Mouse (Mus musculus): ENCODE results near the gene Cfap44.

Cfap44 gene

DNA sequence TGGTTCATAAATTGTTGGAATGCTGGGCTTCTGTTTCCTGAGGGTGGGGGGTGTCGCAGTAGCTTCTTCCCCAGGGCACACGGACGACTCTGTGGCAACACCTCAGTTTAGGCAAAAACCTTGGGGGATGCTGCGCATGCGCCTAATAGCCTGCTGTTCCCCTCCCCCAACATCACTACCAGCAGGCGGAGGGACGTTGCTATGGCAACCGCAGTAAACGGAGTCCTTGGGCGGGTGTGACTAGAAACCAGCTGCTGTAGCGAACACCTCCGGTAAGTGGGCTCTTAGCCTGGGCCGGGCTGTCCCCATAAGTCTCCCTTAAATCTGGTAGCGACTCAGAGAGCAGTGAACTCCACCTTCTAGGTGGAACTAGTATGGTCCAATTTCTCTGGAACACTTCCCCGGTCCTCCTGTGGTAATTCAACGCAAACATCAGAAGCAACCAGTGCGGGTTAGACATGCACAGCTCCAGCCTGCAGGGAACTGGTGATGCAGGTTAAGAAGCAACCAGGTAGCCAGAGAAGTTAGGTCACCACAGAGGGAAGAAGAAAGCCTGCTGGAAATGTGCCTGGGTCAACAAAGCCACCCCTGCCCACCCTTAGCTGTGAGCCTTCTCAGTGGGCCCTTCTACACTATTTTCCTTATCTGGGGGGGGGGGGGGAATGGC, at the start of gene Cfap44:
Cfap44 (plus strand) TSS at position 220 of the 667 bp plus-strand sequence.
- DNase-seq, result peak; percentile 65 to 83

DNA sequence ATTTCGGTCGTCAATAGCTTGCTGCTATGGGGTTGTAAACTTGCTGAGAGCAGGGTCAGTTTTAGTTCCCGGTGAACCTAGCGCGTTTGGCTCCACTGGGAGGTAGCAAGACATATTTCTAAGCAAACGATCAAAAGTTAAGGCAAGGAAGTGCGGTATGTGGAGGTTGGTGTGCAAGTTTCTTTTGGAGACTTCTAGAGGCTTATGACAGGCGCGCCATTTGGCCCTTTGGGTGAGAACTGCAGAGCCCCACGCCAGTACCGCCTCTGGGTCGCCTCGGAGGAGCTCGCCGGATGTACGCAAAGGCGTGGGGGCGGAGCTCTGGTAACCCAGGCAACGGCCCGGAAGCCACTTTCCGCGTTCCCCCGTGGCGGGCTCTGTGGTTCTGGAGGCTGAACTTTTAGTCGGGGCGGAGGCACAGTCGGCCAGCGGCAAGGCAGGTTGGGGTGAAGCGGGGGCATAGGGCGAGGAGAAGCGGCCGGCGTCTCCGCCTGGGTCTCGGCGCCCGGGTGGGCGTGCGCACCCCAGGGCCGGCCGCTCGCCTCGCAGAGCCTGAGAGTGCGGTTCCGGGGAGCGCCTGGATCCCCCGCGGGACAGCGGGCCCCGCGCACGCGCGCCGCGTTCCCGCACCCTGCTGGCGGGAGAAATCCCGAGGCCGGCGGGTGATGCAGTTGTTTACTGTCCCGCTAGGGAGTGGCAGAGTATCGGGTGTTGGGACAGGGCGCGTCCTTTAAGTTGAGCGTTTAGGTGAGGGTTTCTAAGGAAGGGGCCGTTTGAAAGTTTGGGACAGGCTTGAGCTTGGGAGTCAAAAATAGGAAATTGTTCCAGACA, 47.3 kb upstream of the Cfap44 start, which contains the start of gene Spice1:
Spice1 (plus strand) TSS at position 51 of the 831 bp plus-strand sequence.
- peak; percentile 97 to 100 for DNase-seq

DNA sequence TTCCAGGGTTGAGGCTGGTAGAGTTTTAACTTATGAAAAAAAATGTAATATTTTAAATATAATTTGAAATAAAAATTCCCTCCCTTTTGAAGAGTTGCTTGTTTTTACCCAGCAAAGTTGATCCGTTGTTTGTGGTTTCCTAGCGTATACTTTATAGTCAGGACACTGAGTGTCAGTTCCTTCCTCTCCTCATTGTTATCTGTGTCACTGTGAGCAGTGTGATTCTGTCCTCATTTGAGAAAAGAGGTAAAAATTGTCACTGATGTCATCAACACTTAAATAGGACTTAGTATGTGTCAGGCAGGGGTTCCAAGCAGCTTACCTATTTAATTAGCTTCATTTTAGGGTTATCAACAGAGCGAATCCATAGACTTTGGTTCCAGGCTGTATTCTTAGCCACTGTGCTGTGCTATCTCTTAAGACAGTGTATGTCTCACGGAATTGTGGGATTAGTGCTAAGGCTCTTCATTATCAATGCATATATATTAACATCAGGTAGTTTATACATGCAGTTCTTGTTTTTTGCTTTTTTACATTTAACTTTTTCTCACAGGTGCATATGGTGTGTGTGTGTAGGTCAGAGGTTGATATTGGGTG, 44.7 kb upstream of the Cfap44 start:
- no peak for DNase-seq

DNA sequence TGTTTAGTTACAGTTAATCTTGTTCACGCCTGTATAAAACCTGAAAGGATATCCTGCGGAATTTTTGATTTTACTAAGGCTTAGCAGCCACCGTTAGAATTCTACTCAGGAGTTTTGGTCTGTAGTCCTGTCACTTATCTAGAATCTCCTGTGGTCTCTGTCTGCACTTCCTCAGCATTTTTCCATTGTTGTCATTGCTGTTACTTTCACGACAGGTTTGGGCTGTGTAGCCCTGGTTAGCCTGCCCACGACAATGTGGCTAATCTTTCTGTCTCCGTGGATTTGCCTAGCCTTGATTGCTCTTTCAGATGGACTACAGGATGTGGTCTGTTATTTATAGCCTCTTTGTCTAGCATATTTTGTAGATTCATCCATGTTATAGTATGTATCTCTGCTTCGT, 38.3 kb upstream of the Cfap44 start:
- DNase-seq, result no peak

DNA sequence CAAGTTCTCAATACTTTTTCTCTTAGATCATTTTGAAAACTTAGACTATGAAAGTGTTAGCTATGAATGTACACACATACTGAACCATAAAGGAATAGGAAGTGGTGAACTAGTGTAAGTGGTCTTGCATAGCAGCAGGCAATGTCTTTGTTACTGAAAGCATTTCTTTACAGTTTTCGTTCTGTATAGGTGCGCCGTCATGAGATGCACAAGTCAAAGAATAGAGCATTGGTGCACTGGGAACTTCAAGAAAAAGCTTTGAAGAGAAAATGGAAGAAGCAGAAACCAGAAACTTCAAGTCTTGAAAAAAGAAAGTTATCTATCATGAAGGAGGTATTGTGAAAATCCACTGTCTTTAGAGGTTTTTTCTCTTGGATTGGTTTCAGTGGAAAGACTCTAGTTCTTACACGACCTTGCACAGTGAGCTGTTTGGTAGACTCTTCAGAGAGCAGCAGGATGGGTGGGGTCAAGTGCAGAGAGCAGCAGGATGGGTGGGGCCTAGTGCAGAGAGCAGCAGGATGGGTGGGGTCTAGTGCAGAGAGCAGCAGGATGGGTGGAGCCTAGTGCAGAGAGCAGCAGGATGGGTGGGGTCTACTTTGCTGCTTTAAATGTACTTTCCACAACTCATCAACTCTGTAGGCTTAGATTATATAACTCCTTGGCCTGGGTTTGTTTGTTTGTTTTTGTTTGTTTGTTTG, 36.9 kb upstream of the Cfap44 start:
- DNase-seq, result peak; percentile 59 to 79

DNA sequence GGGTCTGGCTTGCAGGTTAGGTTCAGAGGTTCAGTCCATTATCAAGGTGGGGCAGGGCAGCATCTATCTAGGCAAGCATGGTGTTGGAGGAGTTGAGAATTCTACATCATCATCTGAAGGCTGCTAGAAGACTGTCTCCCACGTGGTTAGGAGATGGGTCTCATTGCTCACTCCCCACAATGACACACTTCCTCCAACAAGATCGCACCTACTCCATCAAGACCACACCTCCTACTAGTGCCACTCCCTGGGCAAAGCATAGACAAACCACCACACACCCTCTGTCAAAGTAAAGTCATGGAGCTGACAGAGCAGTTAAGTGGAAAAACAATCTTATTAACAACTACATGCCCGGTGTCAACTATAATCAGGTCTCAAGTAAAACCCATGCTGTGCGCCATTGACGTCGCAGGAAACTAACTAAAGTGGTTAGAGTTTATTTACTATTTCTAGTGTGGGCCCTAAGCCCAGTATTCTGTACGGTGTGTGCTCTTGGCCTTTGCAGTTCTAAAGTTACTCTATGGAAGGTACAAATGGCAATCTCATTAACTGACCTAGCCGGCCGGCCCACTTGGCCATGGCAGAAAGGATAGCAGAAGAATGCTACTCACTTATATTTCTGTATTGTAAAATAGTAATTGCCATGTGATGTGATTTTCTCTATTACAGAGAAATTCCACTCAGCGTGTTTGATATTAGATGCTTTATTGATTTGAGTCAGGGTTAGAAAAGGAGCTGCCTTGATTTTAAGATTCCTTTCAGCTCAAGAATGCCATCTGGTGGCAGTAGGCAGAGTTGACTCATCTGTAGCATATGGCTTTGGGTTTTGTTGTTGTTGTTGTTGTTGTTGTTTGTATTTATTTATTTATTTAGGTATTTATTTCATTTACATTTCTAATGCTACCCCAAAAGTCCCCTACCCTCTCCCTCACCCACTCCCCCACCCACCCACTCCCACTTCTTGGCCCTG, 32.4 kb upstream of the Cfap44 start:
- DNase-seq, result peak; percentile 40 to 65

DNA sequence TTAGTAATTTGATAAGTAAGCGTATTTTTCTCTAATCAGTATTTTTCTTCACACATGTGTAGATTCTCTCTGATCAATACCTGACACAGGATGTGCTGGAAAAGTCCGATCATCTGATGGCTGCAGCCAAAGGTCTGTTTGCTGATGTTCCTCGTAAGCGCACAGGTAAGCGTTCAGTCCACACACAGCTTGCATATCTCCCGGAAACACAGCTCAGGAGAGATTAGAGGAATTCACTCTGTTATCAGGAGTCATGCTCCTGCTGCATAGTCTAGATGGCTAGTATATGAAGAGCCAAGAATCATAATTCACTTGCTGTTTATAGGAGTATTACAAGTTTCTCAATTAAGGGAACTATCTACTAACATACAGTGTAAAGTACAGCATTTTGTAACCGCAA, 29.1 kb upstream of the Cfap44 start:
- DNase-seq, result no peak

DNA sequence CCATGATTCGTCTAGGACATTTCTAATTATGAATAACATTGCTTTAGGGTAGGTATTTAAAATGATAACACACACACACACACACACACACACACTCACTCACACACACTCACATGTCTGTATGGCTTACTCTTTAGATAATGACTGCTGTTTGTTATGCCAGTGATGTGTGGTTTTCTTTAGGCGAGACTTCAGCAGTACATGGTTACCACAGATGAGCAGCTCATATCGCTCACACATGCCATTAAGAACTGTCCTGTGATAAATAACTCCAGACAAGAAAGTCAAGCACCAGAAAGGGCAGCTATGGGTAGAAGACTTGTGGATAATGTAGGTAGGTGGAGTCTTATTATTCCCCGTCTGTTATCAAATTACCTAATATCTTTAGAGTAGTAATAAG, 19.1 kb upstream of the Cfap44 start:
- DNase-seq, result no peak

DNA sequence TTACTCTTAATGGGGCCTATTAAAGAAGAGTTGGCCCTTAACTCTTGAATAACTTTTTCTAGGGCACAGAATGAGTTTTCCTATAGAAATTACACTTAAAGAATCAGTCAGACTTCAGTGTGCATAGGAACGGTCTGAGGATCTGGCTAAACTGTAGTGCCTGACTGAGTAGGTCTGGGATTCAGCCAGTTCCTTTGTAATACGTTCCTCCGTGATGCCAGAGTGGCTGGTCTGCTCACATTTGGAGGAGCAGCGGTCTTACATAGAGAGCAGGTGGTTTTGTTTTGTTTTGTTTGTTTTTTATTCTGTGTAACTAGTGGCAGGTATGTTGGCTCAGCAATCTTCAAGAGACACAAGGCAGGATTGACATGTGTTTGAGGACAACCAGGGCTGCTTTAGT, 14.6 kb upstream of the Cfap44 start:
- DNase-seq, result no peak

DNA sequence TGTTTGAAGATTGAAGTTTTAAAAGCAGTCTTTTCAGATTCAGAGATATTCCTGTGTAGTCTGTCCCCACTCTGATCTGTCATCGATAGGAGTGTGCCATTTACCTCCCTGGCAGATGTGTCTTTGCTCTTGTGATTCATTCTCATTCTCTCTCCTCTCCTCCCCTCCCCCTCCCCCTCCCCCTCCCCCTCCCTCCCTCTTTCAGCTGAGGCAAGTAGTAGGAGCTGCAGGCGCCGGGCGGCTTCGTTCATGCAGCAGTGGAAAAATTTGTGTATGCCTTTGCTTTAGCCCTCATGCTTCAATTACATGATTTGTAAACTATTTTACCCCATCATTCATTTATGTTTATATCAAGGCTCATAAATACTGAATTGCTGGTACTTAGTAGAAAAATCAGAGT, 13.0 kb upstream of the Cfap44 start:
- no peak for DNase-seq

DNA sequence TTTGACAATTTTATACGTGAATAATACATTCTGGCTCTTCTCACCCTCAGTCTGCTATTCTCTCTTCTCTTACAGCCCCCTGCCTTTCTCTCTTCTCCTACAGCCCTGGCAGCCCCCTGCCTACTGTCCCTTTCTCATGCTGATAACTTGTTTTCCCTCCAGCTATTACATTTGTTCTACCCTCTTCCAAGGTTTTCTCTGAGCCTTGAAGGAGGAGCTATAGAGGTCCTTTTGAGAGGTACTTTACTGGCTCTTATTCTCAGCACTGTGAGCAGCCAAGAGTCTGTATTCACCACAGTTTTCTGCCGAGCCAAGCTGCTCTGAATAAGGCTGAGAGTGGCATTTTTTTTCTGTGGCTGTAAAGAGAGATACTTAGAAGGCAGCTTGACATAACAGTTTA, 11.0 kb upstream of the Cfap44 start:
- no peak for DNase-seq

DNA sequence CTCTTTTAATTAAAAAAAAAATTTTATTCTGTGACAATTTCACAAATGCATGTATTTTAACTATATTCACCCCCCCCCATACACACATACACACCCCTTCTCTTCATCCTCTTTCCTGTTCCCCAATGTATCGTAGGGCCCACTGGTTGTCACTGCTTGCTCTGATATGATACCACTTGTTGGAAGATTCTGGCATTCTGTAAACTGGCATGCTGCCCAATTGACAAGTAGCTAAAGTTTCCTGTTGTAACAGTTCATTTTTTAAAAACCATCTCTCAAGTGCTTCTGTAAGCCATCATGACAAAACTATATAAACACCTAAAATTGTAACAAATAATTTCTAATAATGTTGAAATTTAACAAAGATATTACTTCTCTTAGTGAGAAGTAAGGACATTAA, 10.3 kb upstream of the Cfap44 start:
- DNase-seq, result no peak

DNA sequence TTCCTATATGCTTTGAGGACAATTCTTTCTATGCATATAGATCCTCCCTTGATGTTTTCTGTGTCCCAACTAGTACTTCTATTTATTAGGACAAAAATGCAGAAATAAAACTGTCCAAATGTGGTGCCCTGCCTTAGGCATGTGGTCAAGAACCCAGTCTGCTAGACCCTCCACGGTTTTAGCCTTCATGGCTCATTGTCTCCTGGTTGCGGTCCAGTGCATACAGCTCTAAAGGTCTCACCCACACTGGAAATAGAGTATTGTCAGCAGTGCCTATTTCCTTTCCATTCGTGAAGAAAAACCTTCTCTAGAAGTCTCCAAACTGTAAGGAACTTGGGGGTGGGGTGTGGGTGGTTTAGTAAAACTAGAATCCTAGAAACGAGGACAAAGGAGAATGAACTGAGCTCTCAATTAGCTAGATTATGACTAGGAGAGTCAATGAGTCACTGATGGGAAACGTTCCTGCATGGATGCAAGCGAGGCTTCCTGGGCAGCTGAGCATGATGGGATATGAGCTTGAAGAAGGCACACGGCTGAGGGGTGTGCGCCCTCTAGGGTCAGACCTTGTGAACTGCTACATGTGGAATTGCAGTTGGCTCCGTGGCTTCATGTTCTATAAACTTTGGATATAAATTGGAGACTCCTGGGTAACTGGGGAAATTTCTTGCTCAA, 2.6 kb upstream of the Cfap44 start:
- peak; percentile 25 to 70 for DNase-seq

DNA sequence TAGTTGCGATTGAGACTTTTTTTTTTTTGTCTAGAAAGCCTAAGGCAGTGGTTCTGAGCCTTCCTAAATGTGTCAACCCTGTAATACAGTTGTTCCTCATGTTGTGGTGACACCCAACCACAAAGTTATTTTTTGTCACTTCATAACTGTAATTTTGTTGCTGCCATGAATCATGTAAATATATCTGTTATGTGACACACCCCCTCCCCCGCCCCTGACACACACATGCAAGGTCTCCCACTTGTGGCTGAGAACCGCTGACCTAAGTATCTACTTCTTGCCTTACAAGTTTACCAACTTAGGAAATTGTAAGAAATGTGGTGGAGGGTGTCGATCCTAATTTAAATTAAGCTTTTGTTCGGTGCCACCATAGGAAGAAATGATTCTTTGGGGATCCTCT, 10.3 kb downstream of the Cfap44 start:
- DNase-seq, result no peak

DNA sequence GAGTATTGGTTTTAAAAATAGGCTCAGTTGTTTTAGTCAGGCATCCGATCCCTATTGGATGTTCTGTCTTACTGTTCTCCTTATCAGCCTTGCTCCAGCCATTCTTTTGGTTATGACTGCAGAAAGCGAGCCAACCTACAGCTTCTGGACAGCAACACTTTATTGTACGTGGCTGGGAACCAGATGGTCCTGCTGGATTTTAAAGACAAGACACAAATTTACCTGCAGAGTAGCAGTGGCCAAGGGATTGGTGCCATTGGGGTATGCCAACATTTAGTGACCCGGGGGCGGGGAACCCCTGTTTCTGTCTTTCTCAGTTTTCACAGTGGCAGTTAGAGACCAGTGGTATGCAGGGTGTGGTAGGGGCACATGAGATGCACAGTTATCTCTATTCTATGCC, 12.6 kb downstream of the Cfap44 start:
- no peak for DNase-seq

DNA sequence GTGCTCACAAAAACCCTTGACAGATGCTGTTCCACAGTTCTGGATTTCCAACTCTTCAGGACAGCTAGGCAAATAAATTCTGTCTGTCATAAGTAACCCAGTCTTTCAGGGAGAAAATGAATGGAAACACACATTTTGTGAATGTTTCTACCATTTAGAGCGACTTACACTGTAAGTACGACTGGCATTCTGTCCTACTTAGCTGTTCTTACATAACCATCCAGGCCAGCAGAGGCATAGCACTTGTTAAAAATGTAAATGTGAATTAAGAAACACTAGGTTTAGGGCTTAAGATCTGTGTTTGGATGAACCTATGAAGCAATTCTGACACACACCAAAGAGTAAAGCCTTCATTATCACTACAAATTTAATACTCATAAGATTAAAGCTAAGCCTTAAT, 13.7 kb downstream of the Cfap44 start:
- DNase-seq, result no peak

DNA sequence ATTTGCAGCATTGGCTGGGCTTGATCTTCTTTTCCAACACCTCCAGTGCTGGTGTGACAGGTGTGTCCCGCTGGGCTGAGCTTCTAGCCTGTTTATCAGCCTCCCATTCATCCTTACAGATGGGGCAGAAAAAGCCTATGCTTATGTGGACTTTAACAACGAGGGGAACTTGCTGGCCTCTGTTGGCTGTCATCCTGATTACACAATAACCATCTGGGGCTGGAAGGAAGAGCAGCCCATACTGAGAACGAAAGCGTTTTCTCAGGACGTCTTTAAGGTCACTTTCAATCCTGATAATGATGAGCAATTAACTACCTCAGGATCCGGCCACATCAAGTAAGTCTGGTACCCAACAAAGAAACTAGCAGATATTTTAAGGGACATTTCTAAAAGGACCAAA, 15.6 kb downstream of the Cfap44 start:
- DNase-seq, result no peak

DNA sequence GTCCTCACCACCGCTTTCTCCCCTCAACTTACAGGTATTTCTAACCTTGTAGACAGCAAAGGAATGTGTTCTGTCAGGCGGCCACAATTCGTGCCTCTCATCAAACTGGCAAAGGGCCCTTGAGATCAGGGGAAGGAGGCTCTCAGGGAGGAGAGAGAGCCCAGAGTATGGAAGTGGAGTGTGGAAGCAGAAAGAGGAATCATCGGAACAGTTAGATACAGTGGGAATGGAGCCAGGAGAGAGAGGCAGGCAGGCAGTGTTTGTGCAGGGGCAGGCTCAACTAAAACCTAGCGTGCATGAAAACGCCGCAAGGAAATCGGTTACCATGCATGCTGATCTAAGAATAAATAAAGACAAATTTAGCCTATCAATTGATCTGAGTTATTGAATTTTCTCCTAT, 23.0 kb downstream of the Cfap44 start:
- DNase-seq, result no peak

DNA sequence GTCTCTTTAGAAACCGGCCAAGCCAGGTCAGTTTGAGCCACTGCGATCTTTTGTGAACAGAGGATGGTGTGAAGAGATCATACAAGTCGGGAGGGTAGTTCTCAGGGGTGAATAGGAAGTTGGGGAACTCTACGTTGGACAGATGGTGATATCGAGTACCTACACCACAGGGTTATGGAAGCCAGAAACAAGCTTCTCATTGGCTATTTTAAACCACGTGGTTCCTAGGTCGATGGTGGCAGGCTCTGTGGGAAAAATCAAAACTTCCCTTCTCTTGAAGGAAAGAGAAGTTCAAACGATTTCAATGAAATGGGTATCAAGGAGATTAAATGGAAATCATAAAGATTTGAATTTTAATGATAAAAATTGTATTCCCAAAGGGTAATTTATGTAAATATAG, 27.1 kb downstream of the Cfap44 start:
- DNase-seq, result no peak

DNA sequence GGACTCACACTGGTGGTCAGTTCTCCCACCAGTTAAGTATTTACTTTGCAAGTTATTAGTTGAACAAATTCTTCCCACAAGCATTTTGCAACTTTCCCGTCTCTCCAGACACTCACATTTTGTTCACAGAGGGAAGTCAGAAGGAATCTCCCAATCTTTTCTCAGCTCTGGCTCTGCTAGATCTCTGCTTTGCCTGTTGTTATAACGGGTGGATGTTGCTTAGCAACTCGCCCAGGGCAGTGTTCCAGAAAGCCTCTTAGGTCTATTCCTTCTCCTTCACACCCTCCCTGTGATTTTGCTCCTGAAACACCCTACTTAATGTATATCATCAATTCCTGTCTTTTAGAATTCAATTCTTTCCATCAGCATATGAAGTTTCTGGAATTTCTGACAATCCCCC, 28.9 kb downstream of the Cfap44 start:
- DNase-seq, result no peak

DNA sequence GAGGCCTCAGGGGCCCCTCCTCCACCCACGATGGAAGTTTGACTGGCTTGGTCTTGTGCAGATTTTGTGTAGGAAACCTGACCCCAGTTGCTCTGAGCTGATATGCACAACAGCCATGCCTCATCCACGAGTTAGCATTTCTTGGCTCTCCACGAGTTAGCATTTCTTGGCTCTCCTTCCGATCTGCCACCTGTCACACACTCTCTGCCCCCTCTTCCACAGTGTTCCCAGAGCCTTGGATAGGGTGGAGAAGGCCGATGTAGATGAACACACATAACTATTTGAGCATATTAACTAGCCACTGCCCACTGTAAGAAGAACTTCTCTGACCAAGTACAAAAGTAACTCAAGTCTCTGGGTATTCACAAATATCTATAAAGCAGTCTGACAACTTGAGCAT, 33.9 kb downstream of the Cfap44 start:
- DNase-seq, result no peak

DNA sequence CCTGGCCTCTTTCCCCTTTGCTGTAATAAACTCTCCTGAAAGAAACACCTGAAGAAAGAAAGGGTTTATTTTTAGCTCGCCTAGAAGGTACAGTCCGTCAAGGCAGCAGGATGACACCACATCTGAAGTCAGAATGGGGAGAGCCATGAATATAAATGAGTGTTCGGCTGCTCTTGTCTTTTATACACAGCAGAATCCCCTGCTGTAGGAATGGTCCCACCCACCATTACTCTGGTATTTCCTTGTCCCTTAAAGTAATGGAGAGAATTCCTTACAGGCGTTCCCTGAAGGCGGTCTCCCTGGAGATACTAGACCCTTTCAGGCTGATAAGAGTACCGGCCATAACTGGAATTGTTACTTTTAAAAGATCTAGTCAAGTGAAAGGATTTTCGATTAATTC, 35.4 kb downstream of the Cfap44 start:
- no peak for DNase-seq

Measured in kidney, postnatal 36 days (tissue).